Mouse (Mus musculus) induced T-regulatory cell, adult 2 months (primary cell): ENCODE data around the gene Gmeb2.
A peak's percentile ranks its signal among the peaks of the same experiment; 100 is the strongest.

Experiments
- DNase-seq: peaks from one replicate; pipeline ENCODE4 v3.0.0-alpha.2; 2012; ENCODE audit warnings: low read depth

Gmeb2 gene

DNA sequence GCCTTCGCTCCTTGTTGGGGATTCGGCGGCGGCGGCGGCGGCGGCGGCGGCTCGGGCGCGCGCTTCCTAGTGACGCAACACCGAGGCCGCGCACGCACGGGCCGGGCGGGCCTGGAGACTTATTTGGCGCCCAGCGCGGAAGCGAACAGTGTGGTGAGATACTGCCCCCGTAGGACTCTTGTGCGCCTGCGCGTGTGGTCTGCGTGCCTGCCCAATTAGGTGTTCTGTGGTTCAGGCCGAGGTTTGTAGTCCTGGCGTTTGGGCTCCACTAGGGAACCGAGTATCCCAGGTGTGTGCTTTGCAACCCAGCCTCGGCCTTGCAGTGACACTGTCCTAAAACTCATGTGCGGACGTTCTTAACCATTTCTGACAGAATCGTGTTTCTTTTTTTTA, at the start of gene Gmeb2:
Gmeb2 (minus strand) TSS at position 78 of the 393 bp plus-strand sequence.
- DNase-seq = peak; percentile 99

DNA sequence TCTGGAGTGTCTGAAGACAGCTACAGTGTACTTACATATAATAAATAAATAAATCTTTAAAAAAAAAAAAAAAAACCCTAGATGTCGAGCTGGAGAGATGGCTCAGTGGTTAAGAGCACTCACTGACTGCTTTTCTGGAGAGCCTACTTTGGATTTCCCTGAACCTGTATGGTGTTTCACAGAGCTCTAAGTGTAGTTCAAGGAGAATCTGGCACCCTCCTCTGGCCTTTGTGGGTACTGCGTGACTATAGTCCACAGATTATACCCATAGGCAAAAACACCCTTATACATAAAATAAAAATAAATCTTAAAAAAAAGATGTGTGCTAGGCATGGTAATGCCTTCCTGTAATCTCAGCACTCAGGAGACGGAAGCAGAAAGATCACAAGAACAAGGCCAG, 46.2 kb upstream of the Gmeb2 start:
- DNase-seq = peak; percentile 84

DNA sequence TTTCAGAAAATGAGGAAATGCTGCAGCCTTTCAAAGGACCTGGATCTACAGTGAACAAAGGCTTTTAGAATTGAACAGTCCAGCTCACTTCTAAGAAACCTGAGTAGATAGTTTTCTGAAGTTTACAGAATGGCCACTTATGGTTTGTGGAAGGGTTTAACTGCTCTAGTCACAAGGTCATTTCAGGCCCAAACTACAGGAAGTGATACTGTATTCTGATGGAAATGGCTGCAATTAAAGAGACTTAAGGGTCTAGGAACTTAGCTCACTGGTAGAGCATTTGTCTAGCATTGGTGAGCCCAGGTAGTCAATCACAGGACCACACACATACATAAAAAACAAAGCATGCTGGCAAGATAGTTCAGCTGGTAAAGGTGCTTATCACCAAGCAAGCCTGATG, 44.7 kb upstream of the Gmeb2 start:
- DNase-seq = no peak

DNA sequence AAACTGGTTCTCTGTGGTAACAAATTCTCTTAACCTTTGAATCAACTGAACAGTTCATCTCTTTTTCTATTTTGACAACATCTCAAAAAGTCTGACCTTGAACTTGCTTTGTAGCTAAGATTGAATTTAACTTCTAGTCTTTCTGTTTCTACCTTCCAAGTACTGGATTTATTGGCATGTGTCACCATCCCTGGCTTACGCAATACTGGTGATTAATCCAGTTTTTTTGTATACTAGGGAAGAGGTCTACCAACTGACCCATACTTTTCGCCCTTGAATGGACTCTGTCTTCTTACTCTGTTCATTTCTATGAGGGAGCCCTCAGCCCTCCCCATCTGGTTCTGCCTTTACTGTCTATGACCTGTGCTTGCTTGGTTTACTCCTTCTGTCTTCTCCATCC, 38.3 kb upstream of the Gmeb2 start:
- no peak for DNase-seq

DNA sequence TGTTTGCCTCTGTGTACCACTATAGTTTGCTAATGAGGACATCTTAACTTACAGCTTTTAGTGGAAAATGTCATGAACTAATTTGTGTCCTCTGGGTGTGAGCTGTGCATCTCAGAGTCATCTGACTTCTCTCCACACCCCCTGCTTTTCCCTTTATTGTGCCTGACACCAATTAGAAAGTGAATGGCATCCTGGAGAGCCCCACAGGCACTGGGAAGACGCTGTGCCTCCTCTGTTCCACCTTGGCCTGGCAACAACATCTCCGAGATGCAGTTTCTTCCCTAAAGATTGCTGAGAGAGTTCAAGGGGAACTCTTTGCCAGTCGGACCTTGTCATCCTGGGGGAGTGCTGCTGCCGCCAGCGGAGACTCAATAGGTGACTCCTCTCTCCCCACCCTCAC, 34.3 kb upstream of the Gmeb2 start:
- no peak for DNase-seq

DNA sequence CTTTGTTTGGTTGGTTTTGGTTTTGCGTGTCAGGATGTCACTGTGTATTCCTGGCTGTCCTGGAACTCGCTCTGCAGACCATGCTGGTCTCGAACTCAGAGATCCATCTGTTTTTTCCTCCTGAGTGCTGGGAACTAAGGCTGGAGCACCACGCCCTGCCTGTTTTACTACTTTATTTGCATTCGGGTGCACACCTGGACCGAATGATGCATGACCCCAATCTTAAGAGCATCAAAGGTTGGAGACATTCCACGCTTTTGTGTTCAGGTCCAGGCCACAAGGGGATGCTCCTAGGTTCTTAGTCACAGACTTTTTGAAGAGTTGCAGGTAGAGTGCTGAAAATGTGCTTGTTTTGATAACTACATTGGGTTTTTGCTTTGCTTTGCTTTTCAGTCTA, 32.3 kb upstream of the Gmeb2 start:
- no peak for DNase-seq

DNA sequence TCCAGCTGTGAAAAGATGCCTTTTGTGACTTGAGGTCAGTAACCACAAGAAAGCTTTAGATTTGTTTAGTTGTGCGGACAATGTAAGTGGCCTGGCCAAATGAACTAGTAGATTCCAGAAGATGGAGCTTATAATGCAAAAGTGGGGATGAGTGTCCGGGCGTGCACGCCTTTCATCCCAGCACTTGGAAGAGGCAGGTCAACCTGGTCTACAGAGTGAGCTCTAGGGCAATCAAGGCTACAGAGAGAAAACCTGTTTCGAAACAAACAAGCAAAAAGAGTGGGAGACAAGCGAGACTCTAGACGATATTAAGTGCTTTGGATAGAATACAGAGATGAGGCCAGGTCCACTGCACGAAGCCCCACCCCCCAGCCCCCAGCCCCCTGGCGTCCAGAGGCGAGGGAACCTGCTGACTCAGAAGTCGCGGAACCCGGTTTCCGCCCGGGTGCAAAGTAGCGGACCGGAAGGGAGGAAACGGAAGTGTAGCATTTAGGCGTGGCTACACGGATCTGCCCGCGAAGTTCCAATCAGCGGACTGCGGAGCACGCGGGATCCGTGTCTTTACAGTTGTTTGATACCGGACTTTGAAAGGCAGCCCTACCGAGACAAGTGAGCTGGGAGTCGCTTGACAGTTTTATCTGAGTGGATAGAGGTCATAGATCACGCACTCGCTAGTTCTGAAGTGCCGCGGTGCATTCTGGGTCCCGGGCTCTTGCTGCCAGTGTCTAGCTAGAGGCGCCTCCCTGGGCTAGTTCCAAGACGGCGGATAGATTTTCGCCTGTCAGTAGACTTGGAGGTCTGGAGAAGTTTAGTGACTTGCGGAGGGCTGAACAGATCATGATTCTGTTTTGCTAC, 31.6 kb upstream of the Gmeb2 start, which contains the start of gene Rtel1:
Rtel1 (plus strand) TSS at position 492 of the 855 bp plus-strand sequence.
- peak; percentile 93 for DNase-seq

DNA sequence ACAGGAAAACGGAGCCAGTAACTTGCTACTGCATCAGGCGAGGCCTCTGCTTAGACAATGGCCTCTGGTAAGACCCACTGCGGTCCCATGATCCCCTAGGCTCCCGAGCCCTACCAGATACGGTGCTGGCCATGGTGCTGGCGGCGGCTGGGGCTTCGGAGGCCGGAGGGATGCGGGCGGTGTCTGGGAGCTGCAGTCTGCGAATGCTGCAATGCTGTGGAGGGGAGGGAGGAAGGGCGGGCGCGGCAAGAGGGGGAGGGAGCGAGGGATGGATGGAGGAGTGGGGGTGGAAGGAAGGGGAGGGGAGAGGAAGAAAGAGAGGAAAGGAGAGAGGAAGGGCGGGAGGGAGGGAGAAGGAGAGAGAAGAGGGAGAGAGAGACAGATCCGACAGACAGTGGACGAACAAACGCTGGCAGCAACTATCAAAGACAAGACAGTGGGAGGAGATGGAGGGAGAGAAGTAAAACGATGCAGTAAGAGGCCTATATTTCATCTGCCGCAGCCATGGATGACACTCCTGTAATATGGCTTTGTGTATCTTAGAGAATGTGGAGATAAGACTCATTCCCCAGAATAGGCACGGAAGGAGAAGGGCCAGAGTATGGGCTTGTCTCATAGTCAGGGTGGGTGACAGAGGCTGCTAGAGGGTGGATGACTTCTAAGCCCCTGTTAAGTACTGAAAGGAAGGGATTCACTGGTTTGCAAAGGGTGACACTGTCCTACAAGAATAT, 26.4 kb upstream of the Gmeb2 start, which contains the start of gene Stmn3:
Stmn3 (minus strand) TSS at position 421 of the 731 bp plus-strand sequence.
- DNase-seq = peak; percentile 20

DNA sequence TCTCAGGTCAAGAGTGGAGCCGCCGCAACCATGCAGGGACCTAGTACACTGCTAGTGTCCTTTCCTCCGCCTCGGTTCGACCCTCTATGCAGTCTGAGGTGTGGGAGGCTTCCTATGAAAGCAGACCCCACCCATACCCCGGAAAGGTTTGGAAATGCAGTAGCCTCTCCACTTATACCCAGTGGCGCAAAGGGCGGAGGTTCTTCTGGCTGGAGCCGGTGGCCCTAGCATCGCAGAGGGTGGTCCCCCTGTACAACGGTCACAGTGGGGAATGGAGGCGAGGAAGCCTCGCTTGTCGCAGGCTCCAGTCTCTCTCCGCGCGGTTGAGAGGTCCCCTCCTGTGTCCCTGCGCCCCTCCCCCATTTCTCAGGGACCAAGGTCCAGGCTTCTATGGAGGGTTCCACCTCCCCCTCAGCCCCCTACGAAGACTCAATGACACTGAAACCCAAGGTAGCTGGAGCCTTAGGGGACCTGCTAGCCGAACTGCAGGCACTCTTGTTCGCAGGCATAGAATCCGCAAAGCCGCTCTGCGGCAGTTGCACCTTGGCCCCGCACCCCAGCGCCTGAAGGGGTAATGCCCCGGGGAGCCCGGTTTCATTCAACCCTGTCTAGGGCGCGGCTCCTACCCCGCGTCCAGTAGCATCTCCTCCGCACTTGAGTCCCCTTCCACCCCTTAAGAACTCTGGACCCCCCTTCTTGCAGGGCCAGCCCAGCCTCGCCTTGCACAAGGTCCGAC, 25.7 kb upstream of the Gmeb2 start:
- no peak for DNase-seq

DNA sequence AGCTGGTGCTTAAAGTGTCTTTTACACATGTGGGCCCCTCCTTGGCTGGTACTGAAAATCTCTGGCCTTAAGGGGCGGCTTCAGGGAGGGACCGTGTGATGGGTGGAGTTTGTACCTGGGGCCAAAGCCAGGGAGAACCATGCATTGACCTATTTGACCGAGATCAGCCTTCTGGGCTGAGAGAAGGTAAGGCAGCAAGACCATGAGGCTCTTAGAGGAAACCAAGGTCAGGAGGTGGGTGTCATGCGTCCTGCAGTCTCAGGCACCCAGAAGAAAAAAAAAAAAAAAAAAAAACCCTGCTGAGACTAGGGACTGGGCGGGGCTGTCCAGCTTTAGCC, 25.1 kb upstream of the Gmeb2 start:
- DNase-seq = no peak

DNA sequence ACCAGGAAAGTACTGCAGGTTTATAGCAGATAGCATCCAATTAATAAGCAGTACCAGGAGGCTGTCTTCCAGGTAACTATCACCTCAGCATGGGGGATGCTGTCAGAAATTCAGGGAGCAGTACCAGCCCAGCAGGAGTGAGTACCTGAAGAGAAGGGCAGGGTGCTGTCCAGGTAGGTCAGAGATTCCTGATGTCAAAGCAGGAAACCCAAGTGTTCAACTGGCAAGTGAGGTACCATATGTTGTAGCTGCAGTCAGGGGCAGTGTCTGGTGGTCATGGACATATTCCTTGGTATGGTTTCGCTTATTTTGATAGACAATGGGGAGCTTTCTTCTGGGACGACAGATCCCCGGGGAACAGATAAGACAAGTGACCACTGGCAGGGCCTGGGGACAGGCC, 24.6 kb upstream of the Gmeb2 start:
- no peak for DNase-seq

DNA sequence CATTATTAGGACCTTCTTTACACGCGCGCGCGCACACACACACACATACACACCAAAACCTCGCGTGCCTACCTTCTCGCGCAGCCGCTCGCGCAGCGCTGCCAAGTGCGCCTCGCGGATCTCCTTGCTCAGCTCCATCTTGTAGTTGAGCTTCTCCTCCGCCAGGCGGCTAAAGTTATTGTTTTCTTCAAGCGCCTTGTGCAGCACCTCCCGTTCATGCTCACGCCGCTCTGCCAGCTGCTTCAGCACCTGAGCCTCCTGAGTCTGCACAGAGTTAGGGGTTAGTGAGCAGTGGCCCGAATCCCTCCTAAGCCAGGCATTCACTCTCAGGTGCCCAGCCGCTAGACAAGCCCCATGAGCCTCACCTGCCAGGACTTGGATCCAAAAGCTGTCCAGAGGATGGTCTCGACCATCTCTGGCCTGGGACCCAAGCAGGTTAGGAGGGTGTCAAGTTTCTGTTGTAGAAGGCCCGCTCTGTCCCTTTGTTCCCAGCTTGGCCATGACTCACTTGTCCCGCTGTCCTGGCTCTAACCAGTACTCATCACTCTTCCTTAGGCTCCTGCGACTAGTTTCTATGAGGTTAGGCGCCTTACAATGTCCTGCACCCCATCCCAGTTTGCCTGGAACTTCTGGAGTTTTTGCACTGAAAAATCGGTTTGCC, 19.4 kb upstream of the Gmeb2 start:
- peak; percentile 72 for DNase-seq

DNA sequence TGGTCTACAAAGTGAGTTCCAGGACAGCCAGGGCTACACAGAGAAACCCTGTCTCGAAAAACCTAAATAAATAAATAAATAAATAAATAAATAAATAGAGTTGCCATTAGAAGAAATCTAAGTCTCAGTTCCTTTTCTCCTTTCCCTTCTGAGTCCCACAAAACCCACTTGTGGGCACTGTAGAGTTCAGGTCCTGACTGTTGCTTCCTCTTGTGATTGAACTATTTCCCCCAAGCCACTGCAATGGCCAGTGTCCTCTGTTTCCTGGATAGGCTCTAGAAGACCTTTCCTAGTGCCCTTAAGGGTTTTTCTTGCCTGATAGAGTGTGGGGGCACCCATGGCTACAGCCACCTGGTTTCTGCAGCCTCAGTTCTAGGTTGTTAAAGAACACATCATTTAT, 17.1 kb upstream of the Gmeb2 start:
- no peak for DNase-seq

DNA sequence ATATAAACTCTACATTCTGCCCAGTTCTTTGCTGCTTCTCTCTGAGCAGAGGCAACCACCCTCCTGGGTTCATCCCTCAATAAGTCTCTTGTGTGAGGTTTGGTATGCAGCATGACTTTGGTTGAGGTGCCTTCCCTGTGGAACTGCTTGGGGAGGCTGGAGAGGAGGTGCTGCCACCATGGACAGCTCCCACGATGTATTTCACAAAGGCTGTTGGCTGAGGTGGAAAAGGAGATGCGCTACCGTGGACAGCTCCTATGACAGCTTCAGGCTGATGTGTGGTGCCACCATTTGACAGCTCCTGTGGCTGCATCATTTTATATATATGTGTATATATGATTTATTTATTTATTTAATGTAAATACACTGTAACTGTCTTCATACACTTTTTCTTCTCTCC, 14.2 kb upstream of the Gmeb2 start:
- DNase-seq = peak; percentile 48

DNA sequence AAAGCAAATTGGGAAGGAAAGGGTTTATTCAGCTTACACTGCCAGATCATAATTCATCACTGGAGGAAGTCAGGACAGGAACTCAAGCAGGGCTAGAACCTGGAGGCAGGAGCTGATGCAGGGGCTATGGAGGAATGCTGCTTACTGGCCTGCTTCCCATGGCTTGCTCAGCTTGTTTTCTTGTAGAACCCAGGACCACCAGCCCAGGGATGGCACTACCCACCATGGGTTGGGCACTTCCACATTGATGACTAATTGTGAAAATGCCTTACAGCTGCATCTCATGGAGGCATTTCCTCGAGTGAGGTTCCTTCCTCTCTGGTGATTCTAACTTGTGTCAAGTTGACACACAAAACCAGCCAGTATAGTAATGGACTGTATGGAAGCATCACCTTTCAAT, 3.1 kb upstream of the Gmeb2 start:
- DNase-seq = no peak

DNA sequence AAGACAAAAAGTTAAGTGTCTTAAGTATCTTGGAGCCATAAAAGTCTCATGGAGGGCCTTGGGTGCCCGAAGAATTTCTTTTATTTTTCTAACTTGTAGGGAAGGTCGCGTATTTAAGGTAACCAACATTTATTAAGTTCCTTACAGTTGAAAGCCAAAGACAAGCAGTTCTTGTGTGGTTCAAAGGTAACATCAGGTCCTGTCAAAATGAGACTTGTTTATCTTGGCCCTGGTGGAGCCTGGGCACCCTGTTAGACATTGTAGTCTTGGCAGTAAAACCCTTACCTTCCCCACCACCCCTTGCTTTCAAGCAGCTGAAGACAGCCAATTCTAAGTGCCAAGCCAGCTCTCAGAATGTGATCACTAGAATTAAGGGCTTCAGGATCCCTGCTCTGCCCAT, 856 bp upstream of the Gmeb2 start:
- peak; percentile 34 for DNase-seq

DNA sequence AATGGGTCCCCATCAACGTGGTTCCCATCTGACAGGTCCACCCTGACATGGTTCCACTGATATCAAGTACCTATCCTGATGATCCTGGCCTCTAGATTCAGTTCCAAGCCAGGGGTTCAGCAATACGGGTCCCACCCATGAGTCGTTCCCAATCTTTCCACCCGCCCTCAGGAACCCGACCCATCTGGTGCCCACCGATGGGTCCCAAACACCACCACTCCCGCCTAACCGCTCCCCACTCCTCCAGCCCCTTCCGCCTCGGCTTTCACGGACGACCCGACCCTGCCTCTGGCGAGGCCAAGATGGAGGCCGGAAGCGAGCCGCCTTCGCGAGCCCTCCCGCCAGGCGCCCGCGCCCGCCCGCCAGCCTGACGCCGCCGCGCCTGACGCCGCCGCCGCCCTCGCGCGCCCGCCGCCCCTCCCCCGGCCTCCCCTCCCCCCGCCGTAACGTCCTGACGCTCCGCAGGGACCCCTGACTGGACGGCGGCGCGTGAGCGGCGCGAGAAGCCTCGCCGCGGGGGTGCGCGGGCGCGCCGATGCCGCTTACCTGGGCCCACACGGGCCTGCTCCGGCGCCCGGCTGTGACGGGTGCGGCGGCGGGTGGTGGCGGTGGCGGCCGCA, 387 bp downstream of the Gmeb2 start:
- DNase-seq = peak; percentile 89

DNA sequence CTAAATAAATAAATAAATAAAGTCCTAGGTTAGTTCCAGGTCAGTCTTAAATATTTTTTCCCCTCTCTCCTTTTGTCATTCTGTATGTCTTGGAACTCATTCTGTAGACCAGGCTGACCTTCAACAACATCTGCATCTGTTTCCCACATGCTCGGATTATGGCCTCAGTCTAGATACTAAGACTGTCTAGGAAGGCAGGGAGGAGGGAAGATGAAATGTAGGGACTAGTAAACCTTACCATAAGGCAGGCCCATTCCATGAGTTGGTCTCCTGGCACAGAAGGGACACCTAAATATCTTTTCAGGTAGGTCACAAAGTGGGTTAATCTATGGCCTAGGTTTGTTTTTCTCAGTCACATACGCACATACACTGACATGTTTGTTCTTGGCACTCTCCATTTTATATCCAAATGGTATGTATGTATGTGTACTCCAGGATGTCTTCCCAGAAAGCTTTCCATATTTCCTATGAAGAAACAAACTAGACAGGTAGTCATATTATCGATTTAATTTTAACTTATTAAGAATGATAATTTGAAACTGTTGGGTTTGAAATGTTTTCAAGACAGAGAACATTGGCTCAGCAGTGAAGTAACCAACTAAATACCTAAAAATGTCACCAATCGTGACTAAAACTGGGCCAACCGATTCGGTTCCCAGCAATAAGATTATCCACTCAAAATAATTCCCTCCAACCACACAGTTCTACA, 1.1 kb downstream of the Gmeb2 start:
- DNase-seq = peak; percentile 43

DNA sequence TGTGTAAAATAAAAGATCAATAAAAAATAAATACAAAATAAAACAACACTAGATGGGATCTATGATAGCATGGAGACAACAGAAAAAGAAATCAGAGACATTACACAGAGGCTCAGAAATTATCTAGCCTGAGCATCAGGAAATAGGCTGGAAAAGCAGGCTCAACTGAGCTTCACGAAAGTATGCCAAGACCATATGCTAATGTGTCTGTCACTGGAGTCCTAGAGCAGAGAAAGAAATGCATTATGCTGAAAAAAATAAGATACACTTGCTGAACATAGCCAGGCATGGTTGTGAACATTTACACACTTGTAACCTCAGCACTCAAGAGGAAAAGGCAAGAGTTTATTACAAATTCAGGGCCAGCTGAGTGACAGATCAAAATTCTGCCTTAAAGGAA, 7.9 kb downstream of the Gmeb2 start:
- no peak for DNase-seq

DNA sequence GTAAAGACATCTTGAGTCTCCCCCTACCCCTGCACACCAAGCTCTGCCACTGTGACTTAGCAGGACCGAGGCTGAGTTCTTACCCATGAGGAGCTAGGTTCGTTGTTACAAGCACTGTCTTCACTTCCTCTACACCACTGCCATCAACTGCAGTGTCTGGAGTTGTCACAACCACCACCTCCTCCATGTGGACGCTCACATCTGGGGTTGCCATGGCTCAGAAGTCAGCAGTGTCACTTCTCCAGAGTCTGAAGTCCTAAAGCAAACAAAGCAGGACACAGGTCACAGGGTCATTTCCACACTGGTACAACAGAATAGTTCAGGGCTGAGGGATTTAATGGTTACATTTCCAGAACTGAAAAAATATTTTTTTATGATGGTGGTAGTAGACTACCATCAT, 10.0 kb downstream of the Gmeb2 start:
- no peak for DNase-seq

DNA sequence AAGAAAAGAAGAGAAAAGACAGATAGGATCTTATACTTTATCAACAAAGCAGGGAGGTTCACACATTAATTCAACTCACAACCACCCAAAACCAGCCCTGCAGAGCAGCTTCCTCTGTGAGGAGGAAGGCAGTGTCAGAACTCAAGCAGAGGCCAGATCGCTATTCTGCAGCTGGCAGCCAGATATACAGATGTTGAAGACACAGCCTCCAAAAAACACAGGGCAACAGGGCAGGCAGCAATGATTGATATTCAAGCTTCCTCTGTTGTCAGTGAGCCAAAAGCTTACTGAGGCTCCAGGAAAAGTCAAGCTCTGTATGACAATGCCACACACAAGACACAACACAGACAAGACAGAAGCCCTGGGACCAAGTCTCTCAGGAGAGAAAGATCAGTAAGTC, 11.1 kb downstream of the Gmeb2 start:
- no peak for DNase-seq
